Mouse (Mus musculus) CH12.LX (cell line): ENCODE results near the gene Nat14. TPM values are rescaled to one million over a fixed set of nuclear protein-coding genes. Genes with fewer than 3 reads are reported as not detected.

Experiments
- DNase-seq: peaks from one replicate; pipeline ENCODE4 v3.0.0-alpha.2; 2013; ENCODE audit errors: extremely low read depth
- H3K27ac ChIP-seq: 2 replicates; pipeline ENCODE4 v1.5.1; 2012; ENCODE audit warnings: low read depth, mild to moderate bottlenecking, control low read depth, moderate library complexity; ENCODE audit not compliant: insufficient read depth
- H3K27me3 ChIP-seq: replicated peaks from 2 replicates; pipeline ENCODE3; 2012; ENCODE audit warnings: inconsistent platforms
- H3K36me3 ChIP-seq, 2 experiments: replicated peaks in 1 of 2; 2 replicates each; pipeline versions ENCODE3 to v1.6.1; 2012; ENCODE audit warnings: inconsistent platforms in 1 of 2, low read length in 1 of 2, mild to moderate bottlenecking in 1 of 2, mixed read lengths in 1 of 2, moderate library complexity in 1 of 2; ENCODE audit not compliant: control insufficient read depth in 1 of 2, insufficient read depth in 1 of 2
- H3K4me1 ChIP-seq, 2 experiments: 2 replicates each; pipeline ENCODE4 v1.6.1; 2012; ENCODE audit warnings: inconsistent platforms in 1 of 2, moderate library complexity in 1 of 2; ENCODE audit not compliant: insufficient read depth in 2 of 2, control insufficient read depth in 1 of 2
- H3K4me2 ChIP-seq: 2 replicates; pipeline ENCODE4 v1.6.1; 2012; ENCODE audit warnings: low read depth, mild to moderate bottlenecking, control low read depth; ENCODE audit not compliant: poor library complexity, insufficient read depth, severe bottlenecking
- H3K4me3 ChIP-seq, 3 experiments: fragments of 150-350 bp in 1 of 3; sonication (generic) in 1 of 3; replicated peaks in 1 of 3; 2 replicates each; pipeline versions ENCODE3 to v1.5.1; 2011 to 2012; ENCODE audit warnings: low read depth in 2 of 3, low read length in 2 of 3, mild to moderate bottlenecking in 2 of 3, moderate library complexity in 2 of 3, control low read depth in 1 of 3, improper control_type of control experiment in 1 of 3, inconsistent platforms in 1 of 3, mixed read lengths in 1 of 3; ENCODE audit not compliant: poor library complexity in 1 of 3
- H3K79me2 ChIP-seq: replicated peaks from 2 replicates; pipeline ENCODE4 v1.6.1; 2012; ENCODE audit warnings: mild to moderate bottlenecking, moderate library complexity; ENCODE audit not compliant: control insufficient read depth, poor library complexity, insufficient read depth, severe bottlenecking; ENCODE audit errors: extremely low read depth
- H3K9ac ChIP-seq: 2 replicates; pipeline ENCODE4 v1.6.1; 2012; ENCODE audit warnings: low read depth, mild to moderate bottlenecking, control low read depth, moderate library complexity; ENCODE audit not compliant: insufficient read depth
- H3K9me3 ChIP-seq: replicated peaks from 2 replicates; pipeline ENCODE3; 2012; ENCODE audit warnings: low read length, inconsistent platforms, mixed read lengths
- CHD1 ChIP-seq: IDR thresholded peaks from 2 replicates; pipeline ENCODE4 v1.6.1; 2012; ENCODE audit warnings: low read depth, low read length, improper control_type of control experiment, inconsistent platforms
- CHD2 ChIP-seq: IDR thresholded peaks from 2 replicates; pipeline ENCODE4 v1.6.1; 2011; ENCODE audit warnings: low read length, improper control_type of control experiment
- EP300 ChIP-seq: IDR thresholded peaks from 2 replicates; pipeline ENCODE4 v1.6.1; 2011; ENCODE audit warnings: low read length, improper control_type of control experiment
- ETS1 ChIP-seq: conservative IDR thresholded peaks from 2 replicates; pipeline ENCODE4 v1.6.1; 2012; ENCODE audit warnings: low read depth, mild to moderate bottlenecking, inconsistent platforms, low read length, improper control_type of control experiment, moderate library complexity
- GABPA ChIP-seq: IDR thresholded peaks from 2 replicates; pipeline ENCODE4 v1.6.1; 2012; ENCODE audit warnings: low read depth, low read length, improper control_type of control experiment, inconsistent platforms; ENCODE audit not compliant: insufficient replicate concordance
- JUND ChIP-seq: conservative IDR thresholded peaks from 2 replicates; pipeline ENCODE4 v1.6.1; 2011; ENCODE audit warnings: low read depth, low read length, improper control_type of control experiment
- MAX ChIP-seq: IDR thresholded peaks from 2 replicates; pipeline ENCODE4 v1.6.1; 2011; ENCODE audit warnings: low read length, improper control_type of control experiment
- MYC ChIP-seq: IDR thresholded peaks from 2 replicates; pipeline ENCODE4 v1.6.1; 2011; ENCODE audit warnings: low read depth, mild to moderate bottlenecking, improper control_type of control experiment, low read length
- NELFE ChIP-seq: IDR thresholded peaks from 2 replicates; pipeline ENCODE4 v1.6.1; 2011; ENCODE audit warnings: low read depth, low read length, improper control_type of control experiment
- PAX5 ChIP-seq: IDR thresholded peaks from 2 replicates; pipeline ENCODE4 v1.6.1; 2012; ENCODE audit warnings: low read length, inconsistent platforms, mixed read lengths
- RCOR1 ChIP-seq: conservative IDR thresholded peaks from 2 replicates; pipeline ENCODE4 v1.6.1; 2012; ENCODE audit warnings: low read depth, mild to moderate bottlenecking, inconsistent platforms, low read length, improper control_type of control experiment
- SIN3A ChIP-seq: IDR thresholded peaks from 2 replicates; pipeline ENCODE4 v1.6.1; 2012; ENCODE audit warnings: low read length, improper control_type of control experiment, inconsistent platforms
- USF2 ChIP-seq: conservative IDR thresholded peaks from 2 replicates; pipeline ENCODE4 v1.6.1; 2011; ENCODE audit warnings: low read depth, low read length, improper control_type of control experiment
- ZKSCAN1 ChIP-seq: IDR thresholded peaks from 2 replicates; pipeline ENCODE4 v1.6.1; 2012; ENCODE audit warnings: low read depth, inconsistent platforms, low read length, improper control_type of control experiment, borderline replicate concordance
- ZNF384 ChIP-seq: IDR thresholded peaks from 2 replicates; pipeline ENCODE4 v1.6.1; 2012; ENCODE audit warnings: low read depth, low read length, improper control_type of control experiment, inconsistent platforms
- dilution Hi-C: fragments of 300-500 bp; cut with MboI; formaldehyde crosslinking; loops from 2 replicates; pipeline ENCODE4 v1.14.3; 2020; ENCODE audit warnings: low sequenced_read_pairs; ENCODE audit not compliant: extremely low pct_unique_long_range_greater_than_20kb, extremely low pct_ligation_motif_present
- in situ Hi-C: fragments of 300-500 bp; cut with MboI; formaldehyde crosslinking; loops from 3 replicates; pipeline ENCODE4 v1.14.3; 2019; ENCODE audit warnings: low sequenced_read_pairs, low pct_ligation_motif_present, low pct_unique_long_range_greater_than_20kb, mixed read lengths
- polyA plus RNA-seq: library from polyadenylated mRNA; unstranded; fragments of >175 nt; gene quantifications from 2 replicates; pipeline ENCODE4 v1.2.1, GENCODE M21; 2012; ENCODE audit warnings: low read depth; ENCODE audit not compliant: insufficient read length
- total RNA-seq, 2 experiments: library from RNA; depleted of rRNA; stranded (reverse); fragments of 300-350 nt in 1 of 2; fragments of >200 nt in 1 of 2; gene quantifications; 2 replicates each; pipeline ENCODE4 v1.2.3; 2012 to 2014

Gene Nat14
- total and polyA plus RNA-seq, 3 experiments, result 0.27 to 1.3 (median 0.97) TPM

GRCm38 (mm10) chr7:4924483-4924882 is 2.7 kb downstream of the Nat14 start:
- DNase-seq, result no peak
- peaks cover 5 to 23% of the 10 kb centered on the region in 2 experiments for H3K4me1 ChIP-seq
- TF ChIP-seq PAX5 (no peak), ZKSCAN1 (peak; percentile 50), RCOR1 (no peak), MYC (no peak)
- in situ Hi-C loops, result no loop called here
- no peak overlapping the region for H3K4me3 ChIP-seq
- peaks cover 15 to 24% of the 10 kb centered on the region in 2 experiments for H3K36me3 ChIP-seq
- no peaks in the 10 kb centered on the region for H3K9me3 ChIP-seq
- no peaks in the 10 kb centered on the region for H3K79me2 ChIP-seq
- no peaks in the 10 kb centered on the region for H3K27me3 ChIP-seq
- no peak overlapping the region for H3K27ac ChIP-seq
- H3K4me2 ChIP-seq, result no peak overlapping the region
- H3K9ac ChIP-seq, result no peak overlapping the region
- dilution Hi-C loops, result no loop called here

DNA sequence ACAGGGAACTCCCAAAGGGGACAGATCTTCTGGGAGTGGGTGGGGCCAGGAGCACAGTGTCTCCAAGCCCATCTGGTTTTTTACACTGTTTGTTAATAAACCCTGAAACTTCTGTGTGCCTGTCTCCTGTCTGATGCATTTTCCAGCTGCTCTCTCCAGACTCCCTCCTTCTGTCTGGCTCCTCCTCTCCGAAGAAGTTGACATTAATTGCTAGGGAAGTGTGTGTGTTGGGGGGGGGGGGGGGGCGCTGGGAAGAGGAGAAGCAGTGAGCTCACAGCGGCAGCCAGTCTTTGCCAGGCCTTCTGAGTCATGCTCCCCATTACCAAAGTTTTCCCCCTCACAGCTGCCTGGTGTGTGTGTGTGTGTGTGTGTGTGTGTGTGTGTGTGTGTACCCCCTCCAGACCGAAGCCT is 3.1 kb downstream of the Nat14 start:
- H3K27me3 ChIP-seq, result no peaks in the 10 kb centered on the region
- peaks cover 5 to 23% of the 10 kb centered on the region in 2 experiments for H3K4me1 ChIP-seq
- TF ChIP-seq PAX5 (no peak), ZKSCAN1 (no peak), ETS1 (peak; percentile 58)
- TF ChIP-seq, all 38 proteins: peak for 1
- in situ Hi-C loops, result no loop called here
- Histone ChIP-seq H3K36me3 (peaks cover 11 to 20% of the 10 kb centered on the region in 2 experiments), H3K79me2 (no peaks in the 10 kb centered on the region), H3K4me3 (no peak overlapping the region), H3K9me3 (no peaks in the 10 kb centered on the region), H3K4me2 (no peak overlapping the region; the same call in 1 of the 2 replicates), H3K9ac (no peak overlapping the region), H3K27ac (no peak overlapping the region)
- peak; percentile 41 for DNase-seq
- dilution Hi-C loops, result no loop called here

- Histone ChIP-seq H3K27ac (no peak within 1 kb of the TSS), H3K4me2 (no peak within 1 kb of the TSS; the same call in 1 of the 2 replicates), H3K36me3 (peaks cover 2 to 12% of the 10 kb centered on the region in 2 experiments), H3K4me1 (peaks cover 5 to 23% of the 10 kb centered on the region in 2 experiments), H3K9me3 (no peaks in the 10 kb centered on the region), H3K4me3 (no peak within 1 kb of the TSS), H3K27me3 (no peaks in the 10 kb centered on the region), H3K9ac (no peak within 1 kb of the TSS), H3K79me2 (no peaks in the 10 kb centered on the region)
- no peak for TF ChIP-seq ZNF384
- no peak for TF ChIP-seq NELFE
- TF ChIP-seq USF2, result no peak
- no peak for TF ChIP-seq EP300
- no peak for TF ChIP-seq GABPA
- no peak for TF ChIP-seq CHD1
- TF ChIP-seq MAX, result no peak
- no peak for TF ChIP-seq SIN3A
- TF ChIP-seq JUND, result no peak
- TF ChIP-seq CHD2, result no peak
- TF ChIP-seq PAX5, result no peak
- no peak for DNase-seq
- dilution Hi-C loops (no loop called here), in situ Hi-C loops (no loop called here)
Observed at GRCm38 (mm10) chr7:4925441-4926381, 3.9 kb downstream of the Nat14 start, which contains the start of gene Ssc5d. Gene Ssc5d, plus strand, starts transcription at chr7:4925785.
